Mouse (Mus musculus) gastrocnemius, postnatal 10 days (tissue): ENCODE data around the gene Neurl1a. TPM values are rescaled to one million over a fixed set of nuclear protein-coding genes. Genes with fewer than 3 reads are reported as not detected.

ENCODE experiments used
- DNase-seq: peaks from one replicate; pipeline ENCODE4 v3.0.0; 2021; ENCODE audit warnings: mixed read lengths
- total RNA-seq, 2 experiments: library from RNA; stranded (reverse); gene quantifications; 2 replicates each; pipeline ENCODE4 v1.2.3; 2021

The Neurl1a gene
- total RNA-seq, 2 experiments from 2014 or later, result 49.9 to 64.5 TPM

DNA sequence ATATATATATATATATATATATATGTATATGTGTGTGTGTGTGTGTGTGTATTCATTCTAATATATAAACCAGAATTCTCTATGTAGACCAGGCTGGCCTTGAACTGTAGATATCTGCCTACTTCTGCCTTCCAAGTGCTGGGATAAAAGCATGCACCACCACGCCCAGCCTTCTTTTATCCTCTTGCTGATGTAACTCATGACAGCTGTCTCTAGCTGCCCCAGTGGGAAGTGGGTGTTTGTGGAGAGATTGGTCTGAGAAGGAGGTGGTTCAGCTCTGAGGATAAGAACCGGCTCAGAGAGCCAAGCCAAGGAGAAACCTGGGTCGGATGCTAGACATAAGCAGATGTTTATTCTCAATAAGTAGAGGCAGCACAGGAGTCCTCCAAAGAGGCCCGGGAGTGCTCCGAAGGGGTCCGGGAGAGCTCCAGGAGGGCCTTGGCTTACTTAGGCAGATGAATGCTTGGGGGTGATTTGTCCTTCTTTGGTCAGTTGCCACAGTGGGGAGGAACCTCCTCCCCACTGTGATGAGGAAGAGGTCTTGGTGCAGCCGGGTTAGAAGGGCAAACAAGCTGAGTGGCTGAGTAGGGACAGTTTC, 10.9 kb upstream of the Neurl1a start:
- DNase-seq, result no peak

DNA sequence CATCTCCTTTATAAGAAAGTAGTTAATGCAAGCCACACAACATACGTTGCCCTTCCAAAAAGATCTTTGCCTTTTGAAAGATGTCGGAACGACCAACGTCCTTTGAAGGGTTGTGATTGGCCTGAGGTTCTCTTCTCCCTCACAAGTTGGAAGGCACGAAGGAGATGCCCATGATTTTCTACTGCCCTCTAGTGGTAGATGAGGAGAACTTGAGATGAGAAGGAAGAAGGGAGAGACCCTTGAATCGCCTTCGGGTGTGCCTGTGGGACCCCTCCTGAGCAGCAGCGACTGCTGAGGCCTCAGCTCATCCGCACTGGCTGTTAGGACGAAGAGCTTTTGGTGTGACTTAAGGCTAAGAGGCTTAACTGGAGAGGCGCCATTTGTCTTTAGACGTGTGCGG, 10.4 kb upstream of the Neurl1a start:
- DNase-seq, result no peak

DNA sequence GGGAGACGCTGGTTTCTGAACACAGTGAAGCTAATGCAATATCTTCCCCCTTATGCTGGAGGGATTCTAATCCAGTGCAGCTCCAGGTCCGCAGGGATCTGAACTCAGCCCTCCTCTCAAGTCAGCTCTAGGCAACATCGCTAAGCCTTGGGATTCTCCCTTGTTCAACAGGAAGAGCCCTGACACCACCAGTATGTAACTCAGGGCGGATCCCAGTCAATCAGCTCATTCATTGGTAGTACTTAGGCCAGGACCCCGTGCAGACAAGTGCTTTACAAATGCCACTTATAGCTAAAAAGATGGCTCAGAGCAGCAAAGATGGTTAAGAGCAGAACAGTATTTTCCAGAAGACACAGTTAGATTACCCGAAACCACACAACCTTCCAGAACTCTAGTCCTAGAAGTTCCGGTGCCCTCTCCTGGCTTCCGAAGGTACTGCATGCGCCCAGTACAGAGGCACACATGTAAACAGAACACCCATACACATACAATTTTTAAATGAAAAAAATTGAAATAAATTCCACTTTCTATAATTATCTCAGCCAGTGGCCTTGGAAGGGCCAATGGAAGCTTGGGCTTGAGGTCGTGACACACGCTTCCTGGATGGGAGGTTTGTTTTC, 9.7 kb upstream of the Neurl1a start:
- peak; percentile 90 for DNase-seq

DNA sequence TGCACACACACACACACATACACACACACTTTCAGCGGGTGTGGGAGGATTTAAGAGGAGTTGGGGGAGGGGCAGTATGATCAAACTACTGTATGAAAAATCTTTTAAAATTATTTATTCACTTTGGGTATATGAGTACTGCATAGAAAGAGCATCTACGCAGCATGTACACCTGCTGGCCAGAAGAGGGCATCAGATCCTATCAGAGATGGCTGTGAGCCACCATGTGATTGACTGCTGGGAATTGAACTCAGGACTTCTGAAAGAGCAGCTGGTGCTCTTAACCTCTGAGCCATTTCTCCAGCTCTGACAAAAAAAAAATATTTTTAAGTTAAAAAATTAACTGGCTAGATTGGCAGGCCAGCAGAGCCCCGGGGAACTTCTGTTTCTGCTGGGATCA, 4.1 kb upstream of the Neurl1a start:
- no peak for DNase-seq

DNA sequence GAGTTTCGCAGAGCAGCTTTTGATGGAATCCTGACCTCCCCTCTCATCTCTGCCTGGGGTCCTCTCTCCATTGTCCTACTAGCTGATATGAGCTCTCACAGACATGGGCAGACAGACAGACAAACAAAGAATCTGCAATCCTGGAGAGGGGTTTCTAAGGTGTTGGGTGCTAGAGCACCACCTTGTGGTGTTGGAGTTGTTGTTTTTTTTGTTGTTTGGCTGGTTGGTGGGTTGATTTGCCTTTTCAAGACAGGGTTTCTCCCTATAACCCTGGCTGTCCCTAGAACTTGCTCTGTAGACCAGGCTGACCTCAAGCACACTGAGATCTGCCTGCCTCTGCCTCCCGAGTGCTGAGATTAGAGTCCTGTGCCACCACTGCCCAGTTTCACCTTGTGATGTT, 3.1 kb upstream of the Neurl1a start:
- no peak for DNase-seq

DNA sequence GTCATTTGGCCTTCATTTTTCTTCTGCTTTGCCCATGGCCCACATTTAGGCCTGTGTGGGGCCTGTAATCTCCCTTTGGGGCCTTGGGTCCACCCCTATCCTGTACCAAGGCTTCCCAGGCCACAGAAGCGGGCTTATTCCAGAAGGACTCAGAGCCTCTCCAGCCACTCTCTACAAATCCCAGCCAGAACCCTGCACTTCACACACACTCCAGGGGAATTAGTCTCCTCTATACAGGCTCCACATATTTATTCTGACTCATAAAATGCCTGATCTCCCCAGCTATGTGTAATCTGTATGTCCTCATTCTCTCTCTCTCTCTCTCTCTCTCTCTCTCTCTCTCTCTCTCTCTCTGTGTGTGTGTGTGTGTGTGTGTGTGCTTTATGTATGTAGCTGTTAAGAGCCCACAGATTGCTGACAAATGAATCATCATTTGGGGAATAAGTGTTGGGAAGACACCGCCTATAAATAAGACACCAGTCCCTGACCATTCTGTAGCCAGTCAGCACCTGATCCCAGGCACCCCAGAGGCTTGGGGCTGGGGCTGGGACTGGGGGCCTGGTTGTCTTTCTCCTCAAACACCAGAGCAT, 1.6 kb upstream of the Neurl1a start:
- no peak for DNase-seq

DNA sequence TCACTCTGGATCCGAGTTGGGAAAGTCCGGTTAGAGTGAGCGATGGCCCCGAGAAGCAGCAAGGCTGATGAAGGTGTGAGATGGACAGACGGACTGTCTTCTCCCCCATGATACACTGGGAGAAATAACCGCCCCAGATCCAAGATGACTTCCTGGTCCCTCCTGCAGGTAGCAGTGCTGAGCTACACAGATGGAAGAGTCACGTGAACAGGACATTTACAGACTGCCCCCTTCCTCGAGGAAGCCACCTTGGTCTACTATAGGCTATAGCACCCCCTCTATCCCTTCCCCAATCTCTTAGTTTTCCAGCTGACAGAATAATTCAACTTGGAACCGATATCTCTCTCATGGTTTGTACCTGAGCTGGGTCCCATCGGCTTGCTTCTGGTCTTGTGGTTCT, 619 bp upstream of the Neurl1a start:
- no peak for DNase-seq

DNA sequence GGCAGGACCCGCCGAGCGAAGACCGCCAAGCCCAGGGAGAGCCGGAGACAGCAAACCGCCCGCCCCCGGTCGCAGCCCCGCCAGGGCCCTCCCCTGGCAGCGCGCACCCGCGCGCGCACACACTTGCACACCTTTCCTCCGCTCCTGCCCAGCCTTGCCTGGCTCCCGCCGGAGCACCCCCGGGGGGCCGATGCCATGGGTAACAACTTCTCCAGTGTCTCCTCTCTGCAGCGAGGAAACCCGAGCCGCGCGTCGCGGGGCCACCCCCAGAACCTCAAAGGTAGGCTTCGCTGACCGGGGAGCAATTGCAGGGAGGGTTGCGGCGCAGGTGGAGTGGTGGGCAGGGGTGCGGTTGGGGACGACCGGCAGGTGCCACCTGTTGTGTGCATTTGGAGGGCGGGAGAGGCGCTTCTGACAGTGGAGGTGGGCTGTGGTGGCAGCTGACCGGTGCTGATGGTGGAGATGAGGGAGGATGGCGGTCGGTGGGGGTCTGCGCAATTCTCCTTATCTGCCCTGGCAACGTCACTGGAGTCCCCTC, 721 bp downstream of the Neurl1a start:
- DNase-seq, result peak; percentile 33

DNA sequence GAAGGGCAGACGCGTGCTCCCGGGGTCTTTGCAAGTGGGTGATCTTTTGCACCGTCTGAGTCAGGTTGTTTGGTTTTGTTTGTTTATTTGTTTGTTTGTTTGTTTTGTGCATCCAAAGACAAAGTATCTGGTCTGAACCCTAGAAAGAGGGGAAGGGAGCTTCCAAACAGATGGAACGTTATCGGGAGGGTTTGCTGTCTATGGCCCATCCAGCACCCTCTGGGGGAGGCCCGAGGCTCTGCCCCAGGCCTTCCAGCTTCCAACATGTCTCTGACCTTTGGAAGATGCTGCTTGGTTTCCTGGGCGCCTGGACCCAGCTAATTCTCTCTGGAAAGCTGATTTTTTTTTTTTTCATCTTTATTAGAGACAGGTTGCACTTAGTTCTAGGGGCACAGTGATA, 1.4 kb downstream of the Neurl1a start:
- no peak for DNase-seq

DNA sequence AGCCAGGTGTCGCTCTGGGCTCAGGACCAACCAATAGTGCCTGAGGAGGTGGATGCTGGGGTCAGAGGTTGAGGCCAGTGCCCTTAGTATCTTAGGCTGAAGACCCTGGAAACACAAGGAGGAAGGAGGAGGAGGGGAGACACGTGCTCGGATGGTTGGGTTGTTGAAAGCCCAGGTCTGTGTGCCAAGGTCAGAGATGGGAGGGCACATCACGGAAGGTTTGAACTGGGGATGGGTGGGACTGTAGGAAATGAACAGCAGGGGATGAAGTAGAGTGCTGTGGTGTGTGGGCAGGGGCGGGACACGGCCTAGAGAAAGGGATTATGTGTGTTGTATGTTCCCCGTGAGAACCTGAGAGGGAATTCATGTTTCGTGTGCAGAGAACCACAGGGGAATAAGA, 5.6 kb downstream of the Neurl1a start:
- no peak for DNase-seq

DNA sequence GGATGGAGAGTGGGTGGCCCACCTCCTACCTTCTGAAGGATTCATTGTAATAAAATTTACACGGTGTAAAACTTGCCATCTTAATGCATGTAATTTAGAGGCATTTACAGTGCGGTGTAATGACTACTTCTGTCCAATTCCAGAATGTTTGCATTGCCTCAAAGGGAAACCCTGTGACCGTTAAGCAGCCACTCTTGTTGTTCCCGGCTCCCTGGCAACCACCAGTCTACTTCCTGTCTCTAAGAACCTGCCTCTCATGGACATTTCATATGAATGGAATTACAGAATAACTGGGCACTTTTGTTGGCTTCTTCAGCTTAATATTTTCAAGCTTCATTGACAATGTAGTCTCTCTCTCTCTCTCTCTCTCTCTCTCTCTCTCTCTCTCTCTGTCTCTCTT, 6.1 kb downstream of the Neurl1a start:
- DNase-seq, result no peak

DNA sequence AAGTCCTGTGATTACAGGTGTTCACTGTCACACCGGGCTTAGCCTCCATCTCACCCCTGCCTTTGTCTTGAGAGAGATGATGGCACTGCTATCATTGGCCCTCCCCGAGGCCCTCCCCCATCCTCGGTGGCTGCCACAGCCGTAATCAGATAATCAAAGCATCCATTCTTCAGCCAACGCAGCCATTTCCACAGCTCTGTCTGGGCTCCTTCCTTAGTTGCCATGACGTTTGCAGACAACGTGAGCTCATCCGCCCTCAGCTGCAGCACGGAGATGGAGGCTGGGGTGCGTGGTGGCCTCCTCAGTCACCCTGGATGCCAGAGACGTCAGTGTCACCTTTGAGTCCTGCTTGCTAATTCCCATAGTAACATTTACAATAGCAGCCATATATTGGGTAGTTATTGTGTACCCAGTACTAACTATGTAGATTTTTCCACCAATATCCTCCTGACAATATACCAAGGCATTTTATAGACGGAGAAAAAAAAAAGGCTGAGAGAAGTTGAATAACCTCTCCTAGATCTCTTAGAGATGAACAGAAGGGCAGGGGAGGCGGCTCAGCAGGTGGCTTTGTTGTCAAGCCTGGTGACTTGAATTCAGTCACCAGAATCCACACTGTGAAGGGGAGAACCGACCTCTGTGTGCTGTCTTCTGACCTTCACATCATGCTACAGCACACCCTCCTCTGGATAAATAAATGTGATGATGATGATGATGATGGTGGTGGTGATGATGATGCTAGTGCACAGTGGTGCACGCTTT, 8.1 kb downstream of the Neurl1a start:
- no peak for DNase-seq

DNA sequence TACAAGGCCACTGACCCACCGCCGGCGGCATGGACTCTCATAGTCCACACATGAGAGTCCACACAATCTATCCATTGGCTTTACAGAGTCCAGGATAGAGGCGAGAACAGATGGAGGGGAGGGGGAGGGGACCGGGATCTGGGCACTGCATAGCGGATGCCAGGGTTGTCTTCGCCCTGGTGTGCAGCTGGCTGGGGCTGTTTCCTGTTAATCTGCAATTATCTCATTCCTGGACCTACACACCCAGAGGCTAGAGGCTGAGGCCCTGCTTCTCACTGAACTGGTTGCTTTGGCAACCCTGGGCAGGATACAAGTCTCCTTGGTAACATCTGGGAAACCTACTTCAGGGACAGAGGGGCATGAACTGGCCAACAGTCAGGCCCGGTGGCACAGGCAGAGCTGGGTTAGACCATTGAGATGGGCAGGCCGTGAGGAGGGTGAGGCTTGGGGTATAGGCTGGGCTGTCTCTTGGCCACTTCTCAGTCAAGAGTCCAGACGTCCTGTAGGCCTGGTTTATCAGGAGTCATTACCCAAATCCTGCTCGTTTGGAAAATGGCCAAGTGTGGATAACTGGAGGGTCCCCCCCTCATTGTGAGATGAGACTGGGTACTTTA, 10.0 kb downstream of the Neurl1a start:
- no peak for DNase-seq

DNA sequence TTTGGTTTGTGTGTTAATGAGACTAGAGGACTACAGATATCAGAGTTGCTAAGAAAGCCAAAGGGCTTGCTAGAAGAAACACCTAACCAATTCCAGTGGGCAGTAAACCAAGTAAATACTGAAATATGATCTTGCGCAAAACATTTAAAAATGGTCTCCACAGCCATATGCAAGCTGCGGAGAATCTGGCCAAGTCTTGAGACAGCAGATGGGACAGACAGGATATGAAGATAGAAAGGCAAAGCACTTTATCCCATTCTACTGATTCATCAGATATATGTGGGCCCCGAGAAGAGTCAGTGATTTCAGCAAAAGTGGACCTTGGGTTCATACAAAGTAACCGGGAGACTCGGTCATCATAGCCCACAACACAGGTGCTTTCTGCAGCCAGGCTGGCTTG, 13.5 kb downstream of the Neurl1a start:
- no peak for DNase-seq

DNA sequence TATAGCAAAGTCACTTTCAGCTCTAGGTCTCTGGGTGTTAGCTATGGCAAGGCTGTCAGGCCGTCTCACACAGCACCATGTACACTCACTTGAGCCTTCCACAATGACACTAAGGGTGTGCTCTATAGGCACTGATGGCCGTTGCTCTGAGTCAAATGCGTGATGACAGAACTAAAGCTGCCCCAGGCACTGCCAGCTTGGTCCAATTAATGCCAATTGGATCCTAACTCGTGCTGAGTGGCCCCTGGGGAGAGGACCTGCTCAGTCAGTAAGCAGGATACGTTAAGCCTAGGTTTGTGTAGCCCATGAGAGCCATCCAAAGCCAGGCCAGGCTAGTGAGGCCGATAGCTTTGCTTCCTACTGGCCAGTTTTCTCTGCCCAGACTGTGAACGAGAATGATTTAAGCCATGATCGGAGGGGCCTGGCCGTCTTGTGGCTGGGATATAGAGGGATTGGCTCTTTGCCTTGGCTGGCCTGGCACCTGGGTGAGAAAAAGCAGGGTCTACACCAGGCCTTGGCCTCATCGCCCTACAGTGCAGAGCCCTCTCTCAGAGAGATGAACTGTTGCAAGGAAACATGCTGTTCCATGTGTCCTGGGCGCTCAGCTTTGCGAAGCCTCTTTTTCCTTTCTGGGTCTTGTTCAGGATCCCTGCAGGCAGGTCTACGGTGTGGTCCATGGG, 20.2 kb downstream of the Neurl1a start:
- DNase-seq, result no peak

DNA sequence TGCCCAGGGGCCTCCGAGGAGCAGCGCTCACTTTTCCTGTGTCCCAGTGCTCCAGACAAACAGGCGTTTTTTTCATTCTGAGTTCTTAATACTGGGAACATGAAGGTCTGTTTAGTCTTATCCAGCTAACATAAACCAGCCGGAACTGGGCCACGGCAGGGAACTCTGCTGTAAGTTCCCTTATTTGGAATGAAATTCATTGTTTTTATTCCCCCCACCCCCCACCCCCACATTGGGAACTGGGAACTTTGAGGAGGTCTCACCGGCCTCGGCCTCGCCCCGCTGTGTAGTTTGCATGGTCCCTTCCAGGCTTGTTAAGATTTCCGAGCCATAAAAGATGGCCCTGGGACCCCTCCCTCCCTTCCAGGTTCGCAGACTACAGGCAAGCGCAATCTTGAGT, 23.4 kb downstream of the Neurl1a start:
- no peak for DNase-seq

DNA sequence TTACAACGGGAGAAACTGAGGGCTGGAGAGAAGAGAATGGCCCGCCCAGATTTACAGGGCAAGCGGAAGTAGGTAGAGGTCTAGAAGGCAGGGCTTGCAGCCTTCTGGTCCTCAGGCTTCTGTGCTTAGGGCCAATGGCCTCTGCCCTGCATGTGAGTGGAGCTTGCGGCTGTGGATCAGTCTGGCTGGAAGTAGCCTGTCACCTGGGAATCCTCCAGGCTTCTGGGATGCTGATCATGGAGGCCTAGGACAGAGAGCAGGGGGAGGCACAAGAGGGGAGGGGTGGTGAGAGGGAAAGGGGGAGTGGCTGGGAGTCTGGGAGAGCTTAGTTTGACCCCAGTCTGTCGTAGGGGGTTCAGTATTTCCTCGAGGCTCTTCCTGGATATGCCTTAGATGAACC, 23.8 kb downstream of the Neurl1a start:
- DNase-seq, result no peak

DNA sequence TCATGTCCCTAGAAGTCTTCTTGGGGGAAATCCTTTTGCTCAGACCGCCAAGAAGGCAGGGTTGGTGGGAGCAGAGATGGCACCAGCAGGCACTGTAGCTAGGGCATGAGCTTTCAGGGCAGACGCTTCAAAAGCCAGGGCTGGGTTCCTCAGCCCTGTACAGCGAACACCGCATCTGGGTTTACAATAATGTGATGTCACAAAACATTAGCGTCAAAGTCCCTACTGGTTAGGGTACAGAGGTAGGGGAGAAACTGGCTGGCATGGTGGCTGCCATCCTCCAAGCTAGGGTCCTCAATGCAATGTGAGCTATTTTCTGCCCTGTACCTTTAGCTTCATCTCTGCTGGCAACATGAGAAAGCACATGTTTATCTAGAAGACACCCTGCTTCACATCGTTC, 24.4 kb downstream of the Neurl1a start:
- DNase-seq, result no peak

DNA sequence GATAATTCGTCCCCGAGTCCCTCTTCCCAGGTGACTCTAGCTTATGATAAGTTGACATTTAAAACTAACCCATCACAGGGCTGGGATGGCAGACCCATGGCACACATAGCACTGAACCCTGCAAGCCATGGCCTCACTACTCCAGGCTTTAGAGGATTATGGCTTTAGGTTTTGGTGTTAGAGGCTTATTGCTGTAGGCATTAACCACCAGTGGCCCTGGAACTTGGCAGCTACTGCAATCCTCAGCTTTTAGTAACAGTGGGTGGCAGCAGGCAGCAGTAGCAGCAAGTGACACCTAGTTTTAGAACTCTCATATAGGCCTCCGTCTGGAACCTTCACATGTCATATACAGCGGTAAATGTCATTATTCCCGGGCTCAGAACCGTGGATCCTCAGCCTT, 26.0 kb downstream of the Neurl1a start:
- DNase-seq, result no peak

DNA sequence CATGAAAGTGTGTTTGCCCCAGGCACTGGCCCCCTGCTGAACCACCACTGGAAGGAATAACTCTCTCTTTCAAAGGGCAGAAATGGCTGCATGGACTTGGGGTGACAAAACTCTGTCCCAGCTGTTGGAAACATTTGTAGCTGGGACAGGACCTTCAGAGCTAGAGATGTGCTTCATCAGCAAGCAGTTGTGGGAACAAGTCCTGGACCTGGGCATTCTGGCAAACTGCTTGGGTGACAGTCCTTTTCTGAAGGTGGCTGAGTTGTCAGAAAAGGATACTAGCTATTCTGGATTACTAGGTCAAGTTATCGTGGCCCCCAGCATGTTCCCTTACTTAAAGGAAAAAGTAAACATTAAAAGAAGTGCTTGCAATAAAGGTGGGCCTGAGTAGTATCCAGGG, 27.5 kb downstream of the Neurl1a start:
- DNase-seq, result no peak

DNA sequence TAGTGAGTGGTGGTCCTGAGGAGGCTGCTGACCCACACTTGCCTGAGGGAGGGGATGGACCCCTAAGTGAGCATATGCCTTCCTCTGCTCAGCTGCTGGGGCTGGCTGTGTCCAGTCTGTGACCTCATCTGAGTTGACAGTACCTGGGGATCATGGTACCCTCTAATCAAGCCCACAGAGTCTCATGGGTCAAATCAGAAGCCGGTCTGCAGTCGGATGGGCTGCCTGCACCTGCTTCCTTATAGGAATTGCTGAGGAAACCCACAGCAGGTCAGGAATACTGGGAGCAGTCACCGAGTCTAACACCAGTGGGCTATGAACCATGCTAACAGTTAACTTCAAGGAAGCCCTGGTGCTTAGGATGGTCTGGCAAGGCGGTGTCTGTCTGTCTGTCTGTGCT, 31.8 kb downstream of the Neurl1a start:
- DNase-seq, result no peak

DNA sequence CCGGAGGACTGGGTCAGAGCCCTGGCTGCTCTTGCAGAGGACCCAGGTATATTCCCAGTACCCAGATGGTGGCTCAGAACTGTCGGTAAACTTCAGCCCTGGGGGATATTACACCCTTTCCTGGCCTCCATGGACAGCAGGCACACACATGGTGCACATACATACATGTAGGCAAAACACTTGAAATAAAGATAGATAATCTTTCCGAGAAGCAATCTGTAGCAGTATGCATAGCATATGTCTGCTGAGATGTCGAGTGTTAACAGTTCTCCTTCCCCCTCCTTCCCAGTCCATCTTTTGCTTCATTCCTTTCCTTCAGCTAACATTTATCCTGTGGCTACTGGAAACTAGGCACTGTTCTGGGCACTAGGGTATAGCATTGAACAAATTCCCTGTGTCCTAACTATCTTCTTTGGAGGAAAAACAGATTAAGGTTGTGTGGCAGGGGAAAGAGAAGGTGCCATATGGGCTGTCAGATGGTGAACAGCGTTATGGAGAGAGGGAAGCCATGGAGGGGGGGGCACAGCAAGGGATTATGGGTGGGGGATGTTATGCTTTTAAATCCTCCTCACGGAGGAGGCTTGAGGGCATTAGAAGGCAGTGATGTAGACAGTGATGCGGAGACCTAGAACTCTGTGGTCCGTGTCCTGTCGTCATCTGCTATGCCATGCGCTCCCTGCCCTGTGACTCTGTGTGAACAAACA, 33.1 kb downstream of the Neurl1a start:
- DNase-seq, result no peak
